Mouse (Mus musculus): ENCODE data around the gene Tubd1. TPM values are rescaled to one million over a fixed set of nuclear protein-coding genes. Genes with fewer than 3 reads are reported as not detected.
A peak's percentile ranks its signal among the peaks of the same experiment; 100 is the strongest.

The Tubd1 gene
- total RNA-seq, 2 experiments from 2014 or later, result 5.2 to 6.0 TPM

GRCm38 (mm10) chr11:86553525-86553924 is 8.7 kb downstream of the Tubd1 start:
- no peak for DNase-seq (ENCODE audit: low spot score in 2 of 2)

DNA sequence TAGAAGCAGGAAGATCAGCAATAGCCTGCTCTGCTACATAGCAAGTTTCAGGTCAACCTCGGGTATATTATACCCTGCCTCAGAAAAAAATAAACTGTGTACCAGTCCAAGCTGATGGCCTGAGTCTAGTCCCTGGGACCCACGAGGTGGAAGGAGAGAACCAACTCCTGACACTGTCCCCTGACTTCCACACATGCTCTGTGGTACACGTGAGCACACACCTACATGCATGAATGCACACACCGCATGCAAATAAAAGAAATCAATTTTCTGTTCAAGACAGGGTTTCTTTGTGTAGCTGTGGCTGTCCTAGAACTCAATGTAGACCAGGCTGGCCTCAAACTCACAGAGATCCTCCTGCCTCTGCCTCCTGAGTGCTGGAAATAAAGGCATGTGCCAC is 13.5 kb downstream of the Tubd1 start:
- no peak for DNase-seq (ENCODE audit: low spot score in 2 of 2)

DNA sequence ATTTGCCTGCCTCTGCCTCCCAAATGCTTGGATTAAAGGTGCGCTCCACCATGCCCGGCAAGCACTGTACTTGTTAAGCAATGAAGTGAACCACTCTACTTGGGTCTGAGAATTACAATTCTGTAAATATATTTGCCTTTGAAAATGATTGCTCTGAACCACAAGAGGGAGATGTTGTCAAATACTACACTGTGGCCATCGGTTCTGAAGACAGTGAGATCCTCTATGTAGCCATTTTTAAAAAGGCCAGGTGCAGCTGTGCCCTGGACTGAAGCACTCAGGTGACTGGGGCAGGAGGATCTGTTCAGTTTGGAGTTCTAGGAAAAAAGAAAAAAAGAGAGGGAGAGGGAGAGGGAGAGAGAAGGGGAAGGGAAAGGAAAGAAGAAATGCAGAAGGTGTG is 23.6 kb downstream of the Tubd1 start:
- DNase-seq (ENCODE audit: low spot score in 2 of 2), result peak in 1 of 2 experiments; percentile 31

DNA sequence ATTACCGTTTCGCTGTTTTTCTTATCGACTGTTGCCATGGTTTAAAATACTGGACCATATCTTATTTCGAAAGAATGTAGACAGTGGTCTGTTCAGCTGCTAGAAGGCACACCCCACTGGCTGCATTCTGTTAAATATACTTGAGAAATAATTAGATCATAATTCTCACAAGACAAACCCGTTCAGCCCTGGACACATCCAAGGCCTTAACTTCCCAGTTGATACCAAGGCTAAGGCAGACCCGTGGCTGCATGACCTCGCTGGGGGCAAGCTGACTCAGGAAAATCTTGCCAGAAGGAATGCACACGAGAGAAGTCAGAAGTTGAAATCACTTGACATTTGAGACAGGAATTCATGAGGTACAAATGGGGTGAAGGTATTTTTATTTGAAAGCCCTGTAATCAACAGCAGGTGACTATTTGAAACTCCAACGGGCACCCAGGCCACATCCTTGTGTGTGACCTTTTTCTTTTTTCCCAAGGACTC is 25.5 kb downstream of the Tubd1 start:
- DNase-seq (ENCODE audit: low spot score in 2 of 2), result no peak

- peak; percentile 14 to 45 for DNase-seq (ENCODE audit: low spot score in 2 of 2)
Measured at GRCm38 (mm10) chr11:86571047-86571855, 26.5 kb downstream of the Tubd1 start.

- no peak for DNase-seq (ENCODE audit: low spot score in 2 of 2)
Measured at GRCm38 (mm10) chr11:86571871-86572270, 27.1 kb downstream of the Tubd1 start.

- DNase-seq (ENCODE audit: low spot score in 2 of 2), result no peak
Measured at GRCm38 (mm10) chr11:86572623-86573022, 27.8 kb downstream of the Tubd1 start.

GRCm38 (mm10) chr11:86573646-86574231 is 28.9 kb downstream of the Tubd1 start:
- DNase-seq (ENCODE audit: low spot score in 2 of 2), result no peak

DNA sequence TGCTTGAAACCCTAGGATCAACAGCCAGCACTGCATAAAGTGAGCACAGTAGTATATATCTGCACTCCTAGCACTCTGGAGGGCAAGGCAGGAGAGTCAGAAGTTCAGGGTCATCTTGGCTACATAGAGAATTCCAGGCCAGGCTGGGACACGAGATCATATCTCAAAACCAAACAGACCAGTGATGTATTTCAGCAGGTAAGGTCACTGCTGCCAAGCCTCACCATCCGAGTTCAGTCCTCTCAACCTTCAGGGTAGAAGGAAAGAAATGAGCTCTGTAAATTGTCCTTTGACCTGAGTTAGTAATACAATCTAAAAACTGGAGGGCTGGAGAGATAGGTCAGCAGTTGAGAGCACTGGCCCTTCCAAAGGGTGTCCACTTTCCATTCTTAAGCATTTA is 29.6 kb downstream of the Tubd1 start:
- no peak for DNase-seq (ENCODE audit: low spot score in 2 of 2)

GRCm38 (mm10) chr11:86575632-86576378 is 31.0 kb downstream of the Tubd1 start:
- DNase-seq (ENCODE audit: low spot score in 2 of 2), result no peak

DNA sequence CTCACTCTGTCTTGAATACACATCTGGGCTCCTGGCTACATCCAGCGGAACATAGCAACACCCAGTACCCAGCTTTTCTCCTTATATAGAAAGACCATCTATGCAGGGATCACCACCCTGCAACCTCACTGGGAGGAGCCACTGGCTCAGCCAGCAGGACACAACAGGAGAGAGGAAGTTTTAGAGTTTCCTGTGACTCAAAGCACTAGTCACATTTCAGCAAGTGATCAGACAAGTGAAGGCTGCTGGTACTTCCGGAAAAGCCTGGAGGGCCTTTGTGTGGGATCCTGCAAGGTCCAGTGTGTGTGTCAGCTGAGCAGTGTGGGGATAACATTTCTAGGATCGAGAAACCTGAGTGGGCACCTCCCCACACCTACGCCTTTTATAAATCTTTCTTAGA is 32.4 kb downstream of the Tubd1 start:
- DNase-seq (ENCODE audit: low spot score in 2 of 2), result no peak

DNA sequence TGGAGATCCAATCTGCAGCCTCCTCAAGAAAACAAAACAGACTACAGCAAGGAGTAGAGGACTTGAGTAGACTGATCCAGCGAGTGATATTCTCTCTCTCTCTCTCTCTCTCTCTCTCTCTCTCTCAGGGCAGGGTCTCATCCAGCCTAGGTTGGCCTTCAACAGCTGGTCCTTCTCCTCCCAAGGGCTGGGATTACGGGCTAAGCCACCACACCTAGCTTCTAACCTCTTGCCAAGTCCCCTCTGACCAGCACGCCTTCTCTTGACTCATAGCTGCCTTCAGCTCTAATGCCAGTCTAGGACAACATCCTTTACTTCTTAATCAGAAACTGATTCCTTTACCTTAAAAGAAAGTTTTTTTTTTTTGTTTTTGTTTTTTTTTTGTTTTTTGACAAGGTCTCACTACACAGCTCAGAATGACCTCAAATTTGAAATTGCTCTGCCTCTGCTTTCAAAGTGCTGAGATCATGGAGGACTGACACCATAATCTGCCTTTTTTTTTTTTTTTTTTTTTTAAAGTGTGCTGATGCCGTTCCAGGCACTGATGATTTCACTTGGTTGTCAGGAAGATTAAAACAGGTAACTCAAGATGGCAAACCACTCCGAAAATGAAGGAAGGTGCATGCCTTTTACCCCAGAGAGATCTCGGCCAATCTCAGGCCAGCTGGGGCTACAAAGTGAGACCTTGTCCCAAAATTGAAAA is 33.5 kb downstream of the Tubd1 start:
- no peak for DNase-seq (ENCODE audit: low spot score in 2 of 2)

DNA sequence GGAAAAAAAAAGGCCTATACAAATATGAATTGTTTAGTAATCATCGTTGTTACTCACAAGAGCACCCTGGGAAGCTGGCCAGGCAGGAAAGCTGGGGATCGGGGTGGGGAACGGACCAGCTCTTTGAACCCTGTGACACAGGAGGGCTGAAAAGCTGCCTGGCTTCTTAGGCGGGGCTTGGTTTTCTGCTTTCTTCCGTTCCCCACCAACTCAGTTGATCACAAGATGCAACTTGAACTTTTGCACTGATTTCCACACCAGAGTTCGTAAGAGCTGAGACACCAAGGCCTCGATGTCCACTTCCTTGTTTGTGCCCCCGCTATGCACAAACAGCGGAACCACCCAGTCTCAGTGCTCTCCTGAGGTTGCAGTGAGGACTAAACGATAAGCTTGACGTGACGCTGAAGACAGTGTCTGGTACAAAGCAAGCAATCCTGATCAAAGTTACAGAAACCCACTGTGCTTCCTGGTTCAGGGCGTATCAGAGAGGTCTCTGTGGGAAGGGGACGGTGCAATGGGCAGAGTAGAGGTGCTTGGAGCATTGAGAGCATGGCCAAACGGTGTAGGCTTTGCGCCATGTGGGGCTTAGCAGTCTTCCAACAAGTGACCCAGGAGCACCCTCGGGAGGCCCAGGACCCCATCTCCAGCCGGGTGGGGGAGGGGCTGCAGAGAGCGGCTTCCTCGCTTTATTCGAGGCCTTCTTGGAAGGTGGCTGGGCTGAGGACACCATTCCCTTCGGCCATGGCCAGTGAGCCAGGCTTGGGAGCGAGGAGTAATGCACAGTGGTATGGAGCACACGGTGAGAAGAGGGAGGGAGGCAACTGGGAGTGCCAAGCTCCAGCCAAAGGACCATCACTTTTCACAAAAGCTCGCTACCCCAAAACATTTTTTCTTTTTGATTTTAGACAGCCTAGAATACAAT is 34.3 kb downstream of the Tubd1 start:
- DNase-seq (ENCODE audit: low spot score in 2 of 2), result no peak

DNA sequence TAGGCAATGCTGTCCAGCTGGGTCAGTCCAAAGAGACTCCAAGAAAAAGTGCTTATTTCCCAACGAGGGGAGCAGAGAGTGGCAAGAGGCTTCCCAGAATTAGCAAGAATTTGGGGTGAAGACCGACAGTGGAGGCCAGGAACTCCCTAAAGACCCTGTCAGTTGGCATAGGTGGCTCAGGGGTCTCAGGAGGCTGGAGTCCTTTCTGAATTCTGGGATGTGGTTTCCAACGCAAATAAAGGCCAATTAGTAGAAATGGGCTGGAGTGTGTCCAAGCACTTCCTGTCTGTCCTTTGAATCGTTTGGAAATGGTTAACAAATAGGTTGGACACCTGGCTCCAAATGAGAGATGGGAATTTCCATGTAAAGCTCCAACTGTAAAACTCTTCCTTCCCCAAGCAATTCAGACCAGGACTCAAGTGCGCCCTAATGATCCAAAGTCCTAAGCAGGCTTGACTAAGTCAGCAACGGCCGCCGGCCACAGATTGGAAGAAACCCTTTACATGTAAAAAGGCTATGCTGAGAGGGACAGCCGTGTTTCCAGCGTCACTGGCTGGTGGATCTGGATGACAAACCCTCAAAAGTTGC is 35.0 kb downstream of the Tubd1 start:
- no peak for DNase-seq (ENCODE audit: low spot score in 2 of 2)

DNA sequence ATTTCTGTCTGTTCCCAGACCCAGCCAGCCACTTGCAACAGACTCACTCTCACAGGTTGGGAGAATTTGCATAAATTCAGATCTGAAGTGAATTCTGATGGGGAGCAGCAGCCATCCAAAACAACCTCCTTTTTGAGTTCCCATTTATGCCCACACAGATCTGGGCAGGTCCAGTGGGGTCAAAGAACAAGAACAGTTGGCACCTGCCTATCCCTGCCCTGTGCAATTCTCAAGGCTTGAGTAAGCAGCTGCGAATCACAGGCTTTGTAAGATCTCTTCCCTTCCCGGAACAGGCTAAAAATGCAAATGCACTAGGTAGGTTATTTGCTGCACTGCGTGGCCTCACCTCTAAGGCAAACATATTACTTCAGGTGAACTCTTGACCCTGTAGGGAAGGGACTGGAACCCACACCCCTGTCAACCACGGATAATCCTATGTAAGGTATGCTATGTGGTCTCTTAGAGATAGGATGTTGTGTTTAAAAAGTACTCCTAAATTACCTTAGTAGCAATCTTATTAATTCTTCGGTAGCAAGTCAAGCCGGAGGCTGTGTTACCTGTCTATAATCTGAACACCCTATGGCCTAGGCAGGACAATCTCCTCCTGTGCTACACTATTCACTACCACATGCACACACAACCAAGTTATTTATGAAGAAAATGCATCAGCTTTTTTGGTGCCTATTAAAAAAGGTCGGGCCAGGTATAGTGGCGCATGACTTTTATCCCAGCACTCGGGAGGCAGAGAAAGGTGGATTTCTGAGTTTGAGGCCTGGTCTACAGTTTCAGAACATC is 35.7 kb downstream of the Tubd1 start:
- no peak for DNase-seq (ENCODE audit: low spot score in 2 of 2)

DNA sequence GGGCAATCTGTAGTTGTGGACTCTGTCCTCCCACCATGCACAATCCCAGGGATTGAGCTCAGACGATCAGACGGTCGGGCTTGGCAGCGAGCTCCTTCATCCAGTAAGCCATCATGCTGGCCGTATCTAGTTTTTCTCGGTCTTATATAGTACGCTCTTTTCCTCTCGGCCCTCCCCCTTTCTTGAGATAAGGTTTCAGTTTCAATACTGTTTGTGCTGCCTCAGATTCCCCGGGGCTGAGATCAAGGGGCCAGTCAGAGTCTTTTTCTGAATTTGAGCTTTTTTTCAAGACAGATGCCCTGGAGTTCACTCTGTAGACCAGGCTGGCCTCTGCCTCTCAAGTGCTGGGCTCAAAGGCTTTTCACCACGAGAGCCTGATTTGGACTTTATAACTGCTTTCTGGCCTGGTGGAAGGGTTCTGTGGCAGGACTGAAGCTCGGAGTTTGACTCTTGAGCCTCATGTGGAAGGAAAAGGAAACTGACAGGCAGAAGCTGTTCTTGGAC is 36.5 kb downstream of the Tubd1 start:
- no peak for DNase-seq (ENCODE audit: low spot score in 2 of 2)

DNA sequence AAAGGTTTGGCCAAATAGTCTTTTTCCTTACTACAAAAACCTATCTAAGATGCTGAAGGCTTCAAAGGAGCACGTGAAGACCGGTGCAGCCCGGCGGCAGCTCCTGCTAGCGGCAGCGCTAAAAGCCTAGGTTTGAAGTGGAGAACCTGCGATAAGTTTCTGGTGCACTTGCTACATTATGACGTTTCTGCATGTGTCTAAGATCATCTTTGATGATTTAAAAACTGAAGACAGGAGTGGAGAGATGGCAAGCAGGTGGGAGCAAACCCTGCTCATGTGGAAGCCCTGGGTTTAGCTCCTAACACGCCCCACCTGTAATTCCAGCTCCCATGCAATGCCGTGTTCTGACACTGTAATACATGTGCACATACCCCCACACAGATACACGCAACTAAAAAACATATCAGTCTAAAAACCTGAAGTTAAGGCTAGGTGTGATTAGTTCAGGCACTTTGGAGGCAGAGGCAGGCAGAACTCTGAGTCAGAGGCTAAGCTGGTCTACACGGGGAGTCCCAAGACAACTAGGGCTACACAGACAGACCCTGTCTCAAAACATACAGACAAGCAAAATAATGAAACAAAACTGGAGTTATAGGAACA is 37.3 kb downstream of the Tubd1 start:
- DNase-seq (ENCODE audit: low spot score in 2 of 2), result no peak

GRCm38 (mm10) chr11:86582543-86583260 is 37.9 kb downstream of the Tubd1 start:
- no peak for DNase-seq (ENCODE audit: low spot score in 2 of 2)

Data from layer of hippocampus, adult 18-20 months (tissue).